Mouse (Mus musculus): ENCODE results near the gene Gm20388. TPM values are rescaled to one million over a fixed set of nuclear protein-coding genes. Genes with fewer than 3 reads are reported as not detected.

Gene Gm20388
- polyA plus RNA-seq, 1 experiment, result 10.6 TPM

- no peak overlapping the region for H3K27ac ChIP-seq (ENCODE audit: control insufficient read depth, insufficient read depth, low read depth, low read length, poor library complexity)
- TF ChIP-seq POLR2A (IDR thresholded peaks at IDR 0.05; ENCODE audit: borderline replicate concordance, control insufficient read depth, low read depth, low read length) (no peak), CTCF (IDR thresholded peaks at IDR 0.05; ENCODE audit: control insufficient read depth, insufficient read depth, low read length) (no peak)
- 52% methylated on average over 9 of the region's 9 CpGs for WGBS
- H3K4me1 ChIP-seq (ENCODE audit: control insufficient read depth, insufficient read depth, low read length), result no peaks in the 10 kb centered on the region; the same call in 1 of the 2 replicates
- H3K4me3 ChIP-seq (replicated peaks; ENCODE audit: control insufficient read depth, low read depth, low read length), result no peak overlapping the region
These were observed 588.4 kb downstream of the Gm20388 start for GRCm38 (mm10) chr8:120498926-120499605.

- Histone ChIP-seq H3K27ac (ENCODE audit: control insufficient read depth, insufficient read depth, low read depth, low read length, poor library complexity) (no peak overlapping the region), H3K4me3 (replicated peaks; ENCODE audit: control insufficient read depth, low read depth, low read length) (no peak overlapping the region), H3K4me1 (ENCODE audit: control insufficient read depth, insufficient read depth, low read length) (no peaks in the 10 kb centered on the region; the same call in 1 of the 2 replicates)
- no peak for TF ChIP-seq CTCF (IDR thresholded peaks at IDR 0.05; ENCODE audit: control insufficient read depth, insufficient read depth, low read length)
- no peak for TF ChIP-seq POLR2A (IDR thresholded peaks at IDR 0.05; ENCODE audit: borderline replicate concordance, control insufficient read depth, low read depth, low read length)
- 79% methylated on average over 8 of the region's 8 CpGs for WGBS
These were observed 590.1 kb downstream of the Gm20388 start for GRCm38 (mm10) chr8:120500701-120501261.

GRCm38 (mm10) chr8:120501426-120501825, 590.8 kb downstream of the Gm20388 start:
- 78% methylated on average over 5 of the region's 5 CpGs for WGBS
- TF ChIP-seq POLR2A (IDR thresholded peaks at IDR 0.05; ENCODE audit: borderline replicate concordance, control insufficient read depth, low read depth, low read length) (no peak), CTCF (IDR thresholded peaks at IDR 0.05; ENCODE audit: control insufficient read depth, insufficient read depth, low read length) (no peak)
- no peaks in the 10 kb centered on the region; the same call in 1 of the 2 replicates for H3K4me1 ChIP-seq (ENCODE audit: control insufficient read depth, insufficient read depth, low read length)
- H3K27ac ChIP-seq (ENCODE audit: control insufficient read depth, insufficient read depth, low read depth, low read length, poor library complexity), result no peak overlapping the region
- H3K4me3 ChIP-seq (replicated peaks; ENCODE audit: control insufficient read depth, low read depth, low read length), result no peak overlapping the region

GRCm38 (mm10) chr8:120502428-120502827, 591.8 kb downstream of the Gm20388 start:
- WGBS, result 33% methylated on average over 5 of the region's 5 CpGs
- H3K4me1 ChIP-seq (ENCODE audit: control insufficient read depth, insufficient read depth, low read length), result no peaks in the 10 kb centered on the region; the same call in 1 of the 2 replicates
- no peak overlapping the region for H3K4me3 ChIP-seq (replicated peaks; ENCODE audit: control insufficient read depth, low read depth, low read length)
- TF ChIP-seq POLR2A (IDR thresholded peaks at IDR 0.05; ENCODE audit: borderline replicate concordance, control insufficient read depth, low read depth, low read length) (no peak), CTCF (IDR thresholded peaks at IDR 0.05; ENCODE audit: control insufficient read depth, insufficient read depth, low read length) (no peak)
- H3K27ac ChIP-seq (ENCODE audit: control insufficient read depth, insufficient read depth, low read depth, low read length, poor library complexity), result no peak overlapping the region

- no peaks in the 10 kb centered on the region; the same call in 1 of the 2 replicates for H3K4me1 ChIP-seq (ENCODE audit: control insufficient read depth, insufficient read depth, low read length)
- no peak overlapping the region for H3K4me3 ChIP-seq (replicated peaks; ENCODE audit: control insufficient read depth, low read depth, low read length)
- H3K27ac ChIP-seq (ENCODE audit: control insufficient read depth, insufficient read depth, low read depth, low read length, poor library complexity), result no peak overlapping the region; the same call in 1 of the 2 replicates
- 25% methylated on average over 20 of the region's 20 CpGs for WGBS
- TF ChIP-seq POLR2A (IDR thresholded peaks at IDR 0.05; ENCODE audit: borderline replicate concordance, control insufficient read depth, low read depth, low read length), result no peak
- TF ChIP-seq CTCF (IDR thresholded peaks at IDR 0.05; ENCODE audit: control insufficient read depth, insufficient read depth, low read length), result no peak
These were observed 593.8 kb downstream of the Gm20388 start for GRCm38 (mm10) chr8:120504251-120505081.

- no peak overlapping the region for H3K4me3 ChIP-seq (replicated peaks; ENCODE audit: control insufficient read depth, low read depth, low read length)
- 10% methylated on average over 19 of the region's 19 CpGs for WGBS
- H3K4me1 ChIP-seq (ENCODE audit: control insufficient read depth, insufficient read depth, low read length), result no peaks in the 10 kb centered on the region; the same call in 1 of the 2 replicates
- no peak for TF ChIP-seq CTCF (IDR thresholded peaks at IDR 0.05; ENCODE audit: control insufficient read depth, insufficient read depth, low read length)
- no peak for TF ChIP-seq POLR2A (IDR thresholded peaks at IDR 0.05; ENCODE audit: borderline replicate concordance, control insufficient read depth, low read depth, low read length)
- no peak overlapping the region for H3K27ac ChIP-seq (ENCODE audit: control insufficient read depth, insufficient read depth, low read depth, low read length, poor library complexity)
These were observed 594.5 kb downstream of the Gm20388 start for GRCm38 (mm10) chr8:120505082-120505511.

- Histone ChIP-seq H3K4me1 (ENCODE audit: control insufficient read depth, insufficient read depth, low read length) (no peaks in the 10 kb centered on the region; the same call in 1 of the 2 replicates), H3K4me3 (replicated peaks; ENCODE audit: control insufficient read depth, low read depth, low read length) (no peak overlapping the region), H3K27ac (ENCODE audit: control insufficient read depth, insufficient read depth, low read depth, low read length, poor library complexity) (no peak overlapping the region)
- no peak for TF ChIP-seq POLR2A (IDR thresholded peaks at IDR 0.05; ENCODE audit: borderline replicate concordance, control insufficient read depth, low read depth, low read length)
- no peak for TF ChIP-seq CTCF (IDR thresholded peaks at IDR 0.05; ENCODE audit: control insufficient read depth, insufficient read depth, low read length)
- 27% methylated on average over 23 of the region's 23 CpGs for WGBS
These were observed 595.1 kb downstream of the Gm20388 start for GRCm38 (mm10) chr8:120505619-120506310.

Measured in bone marrow, adult 2 months (tissue).